Mouse (Mus musculus): ENCODE data around the gene Wwc1. TPM values are rescaled to one million over a fixed set of nuclear protein-coding genes. Genes with fewer than 3 reads are reported as not detected.

Gene Wwc1
- 63.7 TPM for polyA plus RNA-seq (2014; fragmentation: Illumina TruSeq; extraction: RNeasy Lipid Tissue Mini Kit (QIAGEN cat#74804); ENCODE audit: low read depth, low replicate concordance)

DNA sequence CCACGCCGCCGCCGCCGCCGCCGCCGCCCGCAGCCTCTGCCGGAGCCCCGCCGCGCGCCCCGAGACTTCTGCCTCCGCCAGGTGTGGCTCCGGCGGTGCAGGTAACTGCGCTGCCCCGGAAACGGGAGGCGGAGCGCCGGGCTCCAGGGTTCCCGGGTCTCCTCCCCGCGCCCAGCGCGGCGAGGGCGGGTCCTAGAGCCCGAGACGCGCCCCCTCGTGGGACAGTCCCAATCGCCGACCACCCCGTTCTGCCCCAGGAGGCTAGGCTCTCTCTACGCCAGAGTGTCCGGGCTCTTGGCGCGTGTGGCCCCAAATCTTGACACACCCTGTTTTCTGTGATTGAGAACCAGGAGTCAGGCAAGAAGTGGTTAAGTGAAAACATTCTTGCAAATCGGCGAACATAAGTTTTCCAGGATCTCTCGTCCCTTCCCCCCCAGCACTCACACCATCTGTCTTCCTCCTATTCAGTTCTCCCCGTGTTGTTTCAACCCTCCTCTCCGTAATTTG, at the start of gene Wwc1:
Gene Wwc1, minus strand, starts transcription at position 117 of the 507 bp plus-strand sequence.

DNA sequence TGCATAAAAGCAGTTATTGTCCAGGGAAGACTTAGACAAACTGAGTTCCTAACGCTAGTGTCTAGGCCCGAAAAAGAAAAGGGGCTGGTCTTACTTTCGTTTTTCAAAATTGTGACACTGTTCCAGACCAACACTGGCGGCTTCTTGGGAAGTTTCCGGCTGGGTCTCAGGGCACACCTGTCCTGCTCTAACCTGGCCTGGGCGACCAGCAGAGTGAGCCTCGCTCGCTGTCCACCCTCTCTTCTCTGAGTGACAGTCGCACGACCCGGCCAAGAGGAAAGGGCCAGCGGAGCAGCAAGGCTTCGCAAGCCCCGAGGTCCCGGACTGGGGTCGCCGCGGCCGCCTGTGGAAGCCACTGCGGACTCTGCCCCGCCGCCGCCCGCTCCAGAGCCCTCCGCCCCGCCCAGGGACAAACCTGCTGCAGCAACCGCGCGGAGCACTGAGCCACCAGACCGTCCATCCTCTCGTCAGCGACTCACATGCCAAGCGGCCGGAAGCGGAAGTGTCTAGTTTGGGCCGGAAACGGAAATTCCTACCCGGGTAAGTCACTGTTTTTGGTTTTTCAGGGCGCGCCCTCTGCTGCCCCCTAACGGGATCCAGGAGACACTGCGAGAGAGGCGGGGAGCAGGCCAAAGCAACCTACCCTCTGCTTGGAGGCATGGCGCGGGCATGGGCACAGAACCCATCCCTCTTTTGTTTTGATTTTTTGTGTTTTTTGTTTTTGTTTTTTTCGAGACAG, 146.1 kb downstream of the Wwc1 start, which contains the start of gene Rars:
Gene Rars, minus strand, starts transcription at position 485 of the 739 bp plus-strand sequence.

DNA sequence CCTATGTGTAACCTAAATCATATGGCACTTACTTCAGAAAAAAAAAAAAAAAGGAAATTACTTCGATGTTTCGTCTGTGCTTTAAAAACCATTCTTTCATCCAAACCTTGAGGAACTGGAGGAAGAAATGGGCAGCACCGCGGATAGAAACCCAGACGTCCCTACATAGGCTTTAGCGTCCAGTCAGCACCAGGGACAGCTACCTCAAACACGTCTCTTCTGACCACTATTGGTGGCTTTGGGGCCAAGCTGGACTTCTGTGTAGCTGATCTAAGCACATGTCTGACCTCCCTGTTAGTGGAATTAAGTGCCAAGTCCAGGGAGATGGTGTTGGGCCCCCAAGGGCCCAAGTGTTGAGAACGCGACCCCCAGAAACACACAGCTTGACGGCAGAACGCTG, 181.5 kb downstream of the Wwc1 start, which contains the start of gene Fbll1:
Gene Fbll1, minus strand, starts transcription at position 11 of the 400 bp plus-strand sequence.

Other genes starting within 250 kb of the Wwc1 start
- 58.7 TPM for gene Pank3, start 211.0 kb downstream of the Wwc1 start, polyA plus RNA-seq (2014; fragmentation: Illumina TruSeq; extraction: RNeasy Lipid Tissue Mini Kit (QIAGEN cat#74804); ENCODE audit: low read depth, low replicate concordance)
- gene Fbll1, start 181.6 kb downstream of the Wwc1 start, polyA plus RNA-seq (2014; fragmentation: Illumina TruSeq; extraction: RNeasy Lipid Tissue Mini Kit (QIAGEN cat#74804); ENCODE audit: low read depth, low replicate concordance) = not detected
- gene Rars, start 146.0 kb downstream of the Wwc1 start, polyA plus RNA-seq (2014; fragmentation: Illumina TruSeq; extraction: RNeasy Lipid Tissue Mini Kit (QIAGEN cat#74804); ENCODE audit: low read depth, low replicate concordance) = 41.5 TPM